Mouse (Mus musculus): ENCODE data around the gene BC048562.

DNA sequence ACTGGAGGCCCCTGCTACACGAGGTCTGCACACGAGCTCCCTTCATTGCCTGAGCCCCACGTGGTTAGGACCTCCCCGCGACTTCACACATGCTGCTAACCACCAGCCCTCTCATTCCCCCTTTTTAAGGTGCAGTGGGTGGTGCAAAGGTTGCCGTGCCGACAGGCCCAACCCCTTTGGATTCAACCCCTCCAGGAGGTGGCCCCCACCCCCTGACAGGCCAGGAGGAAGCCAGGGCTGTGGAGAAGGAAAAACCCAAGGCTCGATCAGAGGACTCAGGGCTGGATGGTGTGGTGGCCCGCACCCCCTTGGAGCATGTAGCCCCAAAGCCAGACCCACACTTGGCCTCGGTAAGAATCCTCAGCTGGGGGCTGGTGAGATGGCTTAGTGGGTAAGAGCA is 58.6 kb downstream of the BC048562 start:
- TF ChIP-seq MEF2A (IDR thresholded peaks at IDR 0.05; ENCODE audit: borderline replicate concordance, low read depth, low read length) = no peak
- TF ChIP-seq UBTF (IDR thresholded peaks at IDR 0.05; ENCODE audit: low read depth, low read length) = no peak
- TF ChIP-seq CTCF (conservative IDR thresholded peaks at IDR 0.05 in 1 of 2, IDR thresholded peaks at IDR 0.05 in 1 of 2; ENCODE audit: low read depth in 2 of 2, low read length in 2 of 2) = no peak
- no peak for TF ChIP-seq RAD21 (IDR thresholded peaks at IDR 0.05; ENCODE audit: low read depth, low read length)
- no peak for TF ChIP-seq EP300 (IDR thresholded peaks at IDR 0.05; ENCODE audit: low read length)
- TF ChIP-seq POLR2A (IDR thresholded peaks at IDR 0.05; ENCODE audit: low read depth, low read length) = no peak
- no peak for TF ChIP-seq ZC3H11A (IDR thresholded peaks at IDR 0.05; ENCODE audit: low read depth, low read length)
- no peak for TF ChIP-seq NELFE (IDR thresholded peaks at IDR 0.05; ENCODE audit: low read depth, low read length)
- TF ChIP-seq MXI1 (IDR thresholded peaks at IDR 0.05; ENCODE audit: low read depth, low read length) = no peak
- TF ChIP-seq IRF4 (IDR thresholded peaks at IDR 0.05; ENCODE audit: low read depth, low read length) = no peak
- TF ChIP-seq E2F4 (IDR thresholded peaks at IDR 0.05; ENCODE audit: insufficient replicate concordance, low read depth, low read length) = no peak
- TF ChIP-seq PAX5 (IDR thresholded peaks at IDR 0.05; ENCODE audit: low read length) = no peak
- no peak for TF ChIP-seq ETS1 (conservative IDR thresholded peaks at IDR 0.05; ENCODE audit: low read depth, low read length)

All from CH12.LX (cell line).